Comparison of ENCODE assay signal across 17 mouse cellular contexts in the genomic region with DNA sequence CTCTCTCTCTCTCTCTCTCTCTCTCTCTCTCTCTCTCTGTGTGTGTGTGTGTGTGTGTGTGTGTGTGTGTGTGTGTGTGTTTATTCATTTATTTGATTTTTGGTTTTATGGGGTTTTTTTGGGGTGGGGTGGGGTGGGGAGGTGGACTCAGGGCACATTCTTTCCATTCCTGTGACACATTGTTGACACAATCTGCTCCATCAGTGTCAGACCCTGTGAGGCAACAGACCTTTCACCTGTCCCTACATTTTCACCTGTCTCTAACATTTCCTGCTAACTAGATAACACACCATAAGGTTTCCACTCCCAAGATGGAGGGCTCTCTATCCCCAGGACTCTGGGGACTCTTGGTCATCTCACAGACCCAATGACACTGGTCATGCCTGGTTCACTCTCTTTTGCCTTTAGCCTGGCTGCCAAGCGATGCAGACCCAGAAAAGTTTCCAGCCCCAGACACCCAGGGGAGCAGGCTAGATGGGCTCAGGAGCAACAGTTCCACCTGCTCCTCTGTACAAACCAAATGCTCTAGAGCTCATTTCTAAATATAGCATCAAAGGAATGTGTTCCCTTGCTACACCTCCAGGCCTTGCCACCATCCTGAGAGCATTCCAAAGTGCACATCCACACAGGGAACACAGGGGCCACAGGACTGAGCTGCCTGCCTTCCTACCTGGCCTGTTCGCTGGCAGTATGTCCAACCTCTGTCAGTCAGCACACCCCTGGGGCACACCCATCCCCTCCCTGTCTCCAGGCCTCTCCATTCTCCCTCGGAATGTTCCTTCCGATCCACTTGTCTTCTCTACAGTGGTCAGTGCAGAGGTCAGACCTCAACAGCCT.
DNase-seq lines count a peak whose midpoint lies in the region; ATAC-seq lines count a peak whose summit lies in the region.
"Had no signal": no experiment of that assay in that cellular context is flagged by ENCODE, and none has a peak within 500 bp of the region (broad histone marks: within the 10 kb centered on the region; RNA-seq: fewer than 3 reads in every experiment).

No protein-coding gene starts in this region.

- no peaks in the 10 kb centered on the region for H3K27me3 ChIP-seq in heart, embryonic 14.5 days (ENCODE audit: control insufficient read depth, insufficient read depth, low read length)
- no peaks in the 10 kb centered on the region for H3K27me3 ChIP-seq in midbrain, embryonic 11.5 days (ENCODE audit: control insufficient read depth, insufficient read depth, low read length)
- H3K27me3 ChIP-seq in midbrain, embryonic 16.5 days (ENCODE audit: control insufficient read depth, insufficient read depth, low read depth, low read length), result no peaks in the 10 kb centered on the region
- H3K27me3 ChIP-seq: forebrain, embryonic 15.5 days; limb, embryonic 13.5 days; neural tube, embryonic 15.5 days had no signal

- no peak overlapping the region for H3K4me3 ChIP-seq in heart, embryonic 14.5 days (ENCODE audit: control insufficient read depth in 1 of 2, insufficient read depth in 1 of 2, low read depth in 1 of 2, low read length in 2 of 2)
- no peak overlapping the region for H3K4me3 ChIP-seq in midbrain, embryonic 11.5 days (ENCODE audit: low read depth, low read length)
- no peak overlapping the region for H3K4me3 ChIP-seq in midbrain, embryonic 16.5 days (ENCODE audit: low read depth, low read length)
- H3K4me3 ChIP-seq: forebrain, embryonic 15.5 days; gastrocnemius, adult 2 months; heart, adult 2 months; layer of hippocampus, adult 2 months; limb, embryonic 13.5 days; neural tube, embryonic 15.5 days had no signal

- H3K4me1 ChIP-seq in heart, embryonic 14.5 days (ENCODE audit: control insufficient read depth in 2 of 2, insufficient read depth in 2 of 2, low read length in 2 of 2), result peaks cover 7 to 9% of the 10 kb centered on the region in 2 experiments
- H3K4me1 ChIP-seq in midbrain, embryonic 11.5 days (ENCODE audit: control insufficient read depth, insufficient read depth, low read length), result no peaks in the 10 kb centered on the region
- no peaks in the 10 kb centered on the region for H3K4me1 ChIP-seq in midbrain, embryonic 16.5 days (ENCODE audit: control insufficient read depth, insufficient read depth, low read length)
- H3K4me1 ChIP-seq: forebrain, embryonic 15.5 days had no signal

- H3K27ac ChIP-seq in heart, embryonic 14.5 days (replicated peaks in 1 of 2; ENCODE audit: control insufficient read depth in 1 of 2, insufficient read depth in 1 of 2, low read depth in 2 of 2, low read length in 2 of 2), result peak overlapping the region in 1 of 2 experiments; percentile 50; a peak in 2 of 4 replicates
- H3K27ac ChIP-seq in midbrain, embryonic 11.5 days (ENCODE audit: low read depth, low read length), result no peak overlapping the region
- H3K27ac ChIP-seq in midbrain, embryonic 16.5 days (ENCODE audit: low read length), result no peak overlapping the region
- H3K27ac ChIP-seq: forebrain, embryonic 15.5 days; gastrocnemius, adult 2 months; heart, adult 2 months; layer of hippocampus, adult 2 months; limb, embryonic 13.5 days; neural tube, embryonic 15.5 days had no signal

- no peaks in the 10 kb centered on the region for H3K9me3 ChIP-seq in heart, embryonic 14.5 days (ENCODE audit: control insufficient read depth, low read length)
- H3K9me3 ChIP-seq in midbrain, embryonic 11.5 days (ENCODE audit: control insufficient read depth, low read length), result no peaks in the 10 kb centered on the region
- no peaks in the 10 kb centered on the region for H3K9me3 ChIP-seq in midbrain, embryonic 16.5 days (replicated peaks; ENCODE audit: control insufficient read depth, low read length, poor library complexity, severe bottlenecking)
- H3K9me3 ChIP-seq: forebrain, embryonic 15.5 days; limb, embryonic 13.5 days; neural tube, embryonic 15.5 days had no signal

- H3K36me3 ChIP-seq in heart, embryonic 14.5 days (ENCODE audit: control insufficient read depth, insufficient read depth, low read length), result no peaks in the 10 kb centered on the region
- no peaks in the 10 kb centered on the region for H3K36me3 ChIP-seq in midbrain, embryonic 11.5 days (ENCODE audit: control insufficient read depth, insufficient read depth, low read length)
- no peaks in the 10 kb centered on the region for H3K36me3 ChIP-seq in midbrain, embryonic 16.5 days (ENCODE audit: control insufficient read depth, insufficient read depth, low read length)
- H3K36me3 ChIP-seq: forebrain, embryonic 15.5 days; limb, embryonic 13.5 days; neural tube, embryonic 15.5 days had no signal

- whole genome bisulfite sequencing in heart, embryonic 14.5 days, result 50% methylated on average over 4 of the region's 4 CpGs
- 76% methylated on average over 4 of the region's 4 CpGs for WGBS in midbrain, embryonic 11.5 days
- WGBS in midbrain, embryonic 16.5 days, result 71% methylated on average over 4 of the region's 4 CpGs

- no peak for DNase-seq in heart, adult 9 months (ENCODE audit: low spot score in 2 of 2)
- DNase-seq in midbrain, embryonic 11.5 days (ENCODE audit: low spot score, missing footprints), result peak; percentile 31
- DNase-seq in lung, postnatal 10 days, result peak; percentile 27
- peak; percentile 64 for DNase-seq in yolk sac, embryonic 10.5 days (ENCODE audit: low spot score)
- no peak for DNase-seq in urinary bladder, postnatal 14 days (ENCODE audit: low spot score)
- DNase-seq in urinary bladder, postnatal 4 days (ENCODE audit: low spot score in 2 of 2), result no peak
- DNase-seq: cerebellum, postnatal 14 days; gastrocnemius, adult 2 months; heart, adult 2 months; retina, postnatal 1 day; thymus, postnatal 4 days had no signal

- no peak overlapping the region for H3K9ac ChIP-seq in heart, embryonic 14.5 days (ENCODE audit: low read length)
- H3K9ac ChIP-seq in midbrain, embryonic 11.5 days (ENCODE audit: low read length), result no peak overlapping the region
- H3K9ac ChIP-seq in midbrain, embryonic 16.5 days (ENCODE audit: low read depth, low read length), result no peak overlapping the region
- H3K9ac ChIP-seq: forebrain, embryonic 15.5 days; limb, embryonic 13.5 days; neural tube, embryonic 15.5 days had no signal

- no peak for ATAC-seq in heart, embryonic 14.5 days (ENCODE audit: insufficient number of reproducible peaks, insufficient read depth, low FRiP score, low read depth)
- ATAC-seq in midbrain, embryonic 11.5 days (ENCODE audit: low FRiP score), result no peak
- no peak for ATAC-seq in midbrain, embryonic 16.5 days
- ATAC-seq: forebrain, embryonic 15.5 days had no signal

- 0 out of 2 replicates have a peak overlapping the region, but pooled peaks have one; percentile 16 for H3K4me2 ChIP-seq in heart, embryonic 14.5 days (ENCODE audit: low read length)
- H3K4me2 ChIP-seq in midbrain, embryonic 11.5 days, result no peak overlapping the region
- no peak overlapping the region for H3K4me2 ChIP-seq in midbrain, embryonic 16.5 days (ENCODE audit: low read length)
- H3K4me2 ChIP-seq: forebrain, embryonic 15.5 days; limb, embryonic 13.5 days; neural tube, embryonic 15.5 days had no signal

Comparison
In these comparisons a context has a peak if more than half of its experiments do, and no peak if none do; other contexts are left out.
1. DNase-seq: peak in midbrain, embryonic 11.5 days (single experiment), lung, postnatal 10 days (single experiment) and yolk sac, embryonic 10.5 days (single experiment); none in heart, adult 9 months (0 of 2), urinary bladder, postnatal 14 days (single experiment) and urinary bladder, postnatal 4 days (0 of 2).